Mouse (Mus musculus): ENCODE results near the gene Kcnmb4. TPM values are rescaled to one million over a fixed set of nuclear protein-coding genes. Genes with fewer than 3 reads are reported as not detected.

The Kcnmb4 gene
- polyA plus RNA-seq, 1 experiment from 2014 or later = 2.8 TPM

- H3K27ac ChIP-seq (ENCODE audit: low read length) = no peak overlapping the region
- H3K27me3 ChIP-seq (replicated peaks; ENCODE audit: insufficient read depth, low read length) = no peaks in the 10 kb centered on the region
- no peaks in the 10 kb centered on the region for H3K9me3 ChIP-seq (ENCODE audit: low read length)
- TF ChIP-seq EP300 (IDR thresholded peaks at IDR 0.05) (no peak), CTCF (IDR thresholded peaks at IDR 0.05) (no peak)
- no peak overlapping the region for H3K4me2 ChIP-seq (replicated peaks; ENCODE audit: low read depth, low read length)
- no peak overlapping the region for H3K4me3 ChIP-seq (ENCODE audit: low read depth, low read length)
- no peaks in the 10 kb centered on the region for H3K36me3 ChIP-seq (ENCODE audit: insufficient read depth, low read length)
- ATAC-seq = no peak
- DNase-seq (ENCODE audit: low spot score) = no peak
- WGBS = 93% methylated on average over 9 of the region's 9 CpGs
- H3K4me1 ChIP-seq (ENCODE audit: insufficient read depth, low read depth, low read length) = no peaks in the 10 kb centered on the region
- no peak overlapping the region for H3K9ac ChIP-seq (replicated peaks; ENCODE audit: low read depth)
These were observed 12.2 kb downstream of the Kcnmb4 start for GRCm38 (mm10) chr10:116461443-116461842.

GRCm38 (mm10) chr10:116458786-116459185, 14.9 kb downstream of the Kcnmb4 start:
- no peaks in the 10 kb centered on the region for H3K9me3 ChIP-seq (ENCODE audit: low read length)
- DNase-seq (ENCODE audit: low spot score) (no peak), ATAC-seq (no peak)
- H3K36me3 ChIP-seq (ENCODE audit: insufficient read depth, low read length) = no peaks in the 10 kb centered on the region
- H3K27me3 ChIP-seq (replicated peaks; ENCODE audit: insufficient read depth, low read length) = no peaks in the 10 kb centered on the region
- TF ChIP-seq EP300 (IDR thresholded peaks at IDR 0.05) = no peak
- TF ChIP-seq CTCF (IDR thresholded peaks at IDR 0.05) = no peak
- no peak overlapping the region for H3K9ac ChIP-seq (replicated peaks; ENCODE audit: low read depth)
- H3K27ac ChIP-seq (ENCODE audit: low read length) = no peak overlapping the region
- H3K4me3 ChIP-seq (ENCODE audit: low read depth, low read length) = no peak overlapping the region
- no peak overlapping the region for H3K4me2 ChIP-seq (replicated peaks; ENCODE audit: low read depth, low read length)
- no peaks in the 10 kb centered on the region for H3K4me1 ChIP-seq (ENCODE audit: insufficient read depth, low read depth, low read length)
- 95% methylated on average over 9 of the region's 9 CpGs for WGBS

DNA sequence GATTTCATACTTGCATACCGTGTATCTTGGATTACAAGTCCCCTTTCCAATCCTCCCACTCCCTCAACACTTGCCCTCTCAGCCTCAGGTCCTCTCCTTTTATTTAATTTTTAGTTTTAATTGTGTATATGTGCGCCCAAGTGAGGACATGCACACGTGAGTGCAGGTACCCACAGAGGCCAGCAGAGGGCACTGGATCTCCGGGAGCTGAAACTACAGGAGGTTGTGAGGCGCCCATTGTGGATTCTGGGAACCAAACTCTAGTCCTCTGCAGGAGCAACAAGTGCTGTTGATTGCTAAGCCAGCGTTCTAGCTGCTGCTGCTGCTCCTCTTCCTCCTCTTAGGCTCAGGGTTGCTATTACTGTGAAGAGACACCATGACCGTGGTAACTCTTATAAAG, 20.9 kb downstream of the Kcnmb4 start:
- Histone ChIP-seq H3K9me3 (ENCODE audit: low read length) (no peaks in the 10 kb centered on the region), H3K4me2 (replicated peaks; ENCODE audit: low read depth, low read length) (no peak overlapping the region), H3K4me1 (ENCODE audit: insufficient read depth, low read depth, low read length) (no peaks in the 10 kb centered on the region), H3K9ac (replicated peaks; ENCODE audit: low read depth) (no peak overlapping the region), H3K27ac (ENCODE audit: low read length) (no peak overlapping the region), H3K4me3 (ENCODE audit: low read depth, low read length) (no peak overlapping the region), H3K27me3 (replicated peaks; ENCODE audit: insufficient read depth, low read length) (no peaks in the 10 kb centered on the region), H3K36me3 (ENCODE audit: insufficient read depth, low read length) (no peaks in the 10 kb centered on the region)
- no peak for ATAC-seq
- no peak for DNase-seq (ENCODE audit: low spot score)
- 93% methylated on average over 7 of the region's 7 CpGs for WGBS
- TF ChIP-seq CTCF (IDR thresholded peaks at IDR 0.05) (no peak), EP300 (IDR thresholded peaks at IDR 0.05) (no peak)

DNA sequence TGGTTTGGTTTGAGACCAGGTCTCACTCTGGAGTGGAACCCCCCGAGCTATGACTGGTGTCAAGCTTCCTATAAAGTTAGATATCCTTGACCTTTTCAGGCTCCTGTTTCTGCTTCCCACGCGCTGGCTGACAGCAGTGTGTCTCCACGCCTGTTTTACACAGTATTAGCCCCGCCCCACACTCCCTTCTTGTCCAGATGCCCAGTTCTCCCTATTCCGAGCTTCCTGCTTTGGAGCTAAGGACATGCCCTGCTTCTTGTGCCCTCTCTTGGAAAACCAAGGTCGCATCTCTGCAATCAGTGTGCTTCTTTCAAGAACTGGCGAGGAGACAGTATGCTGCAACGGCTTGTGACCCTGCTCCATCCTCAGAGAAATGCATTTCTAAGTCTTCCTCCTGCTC, 23.1 kb downstream of the Kcnmb4 start:
- H3K27me3 ChIP-seq (replicated peaks; ENCODE audit: insufficient read depth, low read length) = no peaks in the 10 kb centered on the region
- ATAC-seq = no peak

GRCm38 (mm10) chr10:116448166-116448565, 25.5 kb downstream of the Kcnmb4 start:
- no peak overlapping the region for H3K27ac ChIP-seq (ENCODE audit: low read length)
- no peaks in the 10 kb centered on the region for H3K36me3 ChIP-seq (ENCODE audit: insufficient read depth, low read length)
- H3K9me3 ChIP-seq (ENCODE audit: low read length) = no peaks in the 10 kb centered on the region
- ATAC-seq = no peak
- H3K4me2 ChIP-seq (replicated peaks; ENCODE audit: low read depth, low read length) = no peak overlapping the region
- H3K27me3 ChIP-seq (replicated peaks; ENCODE audit: insufficient read depth, low read length) = no peaks in the 10 kb centered on the region
- DNase-seq (ENCODE audit: low spot score) = no peak
- no peak overlapping the region for H3K9ac ChIP-seq (replicated peaks; ENCODE audit: low read depth)
- TF ChIP-seq EP300 (IDR thresholded peaks at IDR 0.05) = no peak
- no peak for TF ChIP-seq CTCF (IDR thresholded peaks at IDR 0.05)
- WGBS = 94% methylated on average over 12 of the region's 12 CpGs
- H3K4me3 ChIP-seq (ENCODE audit: low read depth, low read length) = no peak overlapping the region
- H3K4me1 ChIP-seq (ENCODE audit: insufficient read depth, low read depth, low read length) = no peaks in the 10 kb centered on the region

More for the DNA sequence above, 23.1 kb downstream of the Kcnmb4 start:
- Histone ChIP-seq H3K36me3 (ENCODE audit: insufficient read depth, low read length) (no peaks in the 10 kb centered on the region), H3K4me3 (ENCODE audit: low read depth, low read length) (no peak overlapping the region), H3K4me1 (ENCODE audit: insufficient read depth, low read depth, low read length) (no peaks in the 10 kb centered on the region), H3K27ac (ENCODE audit: low read length) (no peak overlapping the region), H3K9ac (replicated peaks; ENCODE audit: low read depth) (no peak overlapping the region), H3K4me2 (replicated peaks; ENCODE audit: low read depth, low read length) (no peak overlapping the region), H3K9me3 (ENCODE audit: low read length) (no peaks in the 10 kb centered on the region)
- TF ChIP-seq CTCF (IDR thresholded peaks at IDR 0.05) (no peak), EP300 (IDR thresholded peaks at IDR 0.05) (no peak)
- WGBS = 61% methylated on average over 9 of the region's 9 CpGs
- DNase-seq (ENCODE audit: low spot score) = no peak

- Histone ChIP-seq H3K27me3 (replicated peaks; ENCODE audit: insufficient read depth, low read length) (no peaks in the 10 kb centered on the region), H3K27ac (ENCODE audit: low read length) (no peak overlapping the region), H3K9me3 (ENCODE audit: low read length) (no peaks in the 10 kb centered on the region), H3K4me2 (replicated peaks; ENCODE audit: low read depth, low read length) (no peak overlapping the region), H3K4me3 (ENCODE audit: low read depth, low read length) (no peak overlapping the region), H3K36me3 (ENCODE audit: insufficient read depth, low read length) (no peaks in the 10 kb centered on the region), H3K9ac (replicated peaks; ENCODE audit: low read depth) (no peak overlapping the region), H3K4me1 (ENCODE audit: insufficient read depth, low read depth, low read length) (no peaks in the 10 kb centered on the region)
- 83% methylated on average over 9 of the region's 9 CpGs for WGBS
- peak; percentile 26 for DNase-seq (ENCODE audit: low spot score)
- no peak for ATAC-seq
- no peak for TF ChIP-seq CTCF (IDR thresholded peaks at IDR 0.05)
- TF ChIP-seq EP300 (IDR thresholded peaks at IDR 0.05) = no peak
These were observed 26.5 kb downstream of the Kcnmb4 start for GRCm38 (mm10) chr10:116447176-116447575.

DNA sequence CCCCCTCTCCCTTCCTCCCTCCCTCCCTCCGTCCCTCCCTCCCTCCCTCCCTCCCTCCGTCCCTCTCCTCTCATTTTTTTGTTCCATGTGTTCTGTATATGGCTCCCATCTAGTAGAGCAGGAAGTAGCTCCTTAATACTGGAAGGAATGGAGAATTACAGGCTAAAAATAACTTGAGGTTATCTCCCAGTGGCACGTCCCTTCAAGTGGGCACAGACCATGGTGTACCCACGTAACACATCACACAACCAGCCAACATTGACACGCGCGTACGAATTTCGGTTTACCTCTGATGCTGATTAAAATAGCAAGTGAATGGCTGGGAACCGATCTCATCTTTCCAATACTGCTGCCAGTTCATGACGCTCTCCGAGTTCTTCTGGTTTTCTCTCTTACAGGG, 27.6 kb downstream of the Kcnmb4 start:
- H3K9ac ChIP-seq (replicated peaks; ENCODE audit: low read depth) = no peak overlapping the region
- DNase-seq (ENCODE audit: low spot score) = no peak
- no peak overlapping the region for H3K4me2 ChIP-seq (replicated peaks; ENCODE audit: low read depth, low read length)
- no peaks in the 10 kb centered on the region for H3K27me3 ChIP-seq (replicated peaks; ENCODE audit: insufficient read depth, low read length)
- no peak overlapping the region for H3K27ac ChIP-seq (ENCODE audit: low read length)
- no peaks in the 10 kb centered on the region for H3K36me3 ChIP-seq (ENCODE audit: insufficient read depth, low read length)
- no peak overlapping the region for H3K4me3 ChIP-seq (ENCODE audit: low read depth, low read length)
- no peak for ATAC-seq
- H3K9me3 ChIP-seq (ENCODE audit: low read length) = no peaks in the 10 kb centered on the region
- no peaks in the 10 kb centered on the region for H3K4me1 ChIP-seq (ENCODE audit: insufficient read depth, low read depth, low read length)
- no peak for TF ChIP-seq EP300 (IDR thresholded peaks at IDR 0.05)
- 84% methylated on average over 12 of the region's 12 CpGs for WGBS
